Mouse (Mus musculus) midbrain, embryonic 10.5 days (tissue): ENCODE data around the gene Ghdc. TPM values are rescaled to one million over a fixed set of nuclear protein-coding genes. Genes with fewer than 3 reads are reported as not detected.

Experiments
- DNase-seq: peaks from one replicate; pipeline ENCODE4 v3.0.0-alpha.2; 2017; ENCODE audit warnings: low spot score
- H3K27ac ChIP-seq: fragments of 300-500 bp; sonication (generic); replicated peaks from 2 replicates; pipeline ENCODE4 v1.5.1; 2016; ENCODE audit warnings: mild to moderate bottlenecking
- H3K27me3 ChIP-seq: fragments of 300-500 bp; sonication (generic); 2 replicates; pipeline ENCODE4 v1.6.1; 2016; ENCODE audit warnings: low read depth, mild to moderate bottlenecking; ENCODE audit not compliant: poor library complexity, severe bottlenecking
- H3K36me3 ChIP-seq: fragments of 300-500 bp; sonication (generic); 2 replicates; pipeline ENCODE4 v1.6.1; 2016; ENCODE audit warnings: mild to moderate bottlenecking, moderate library complexity
- H3K4me1 ChIP-seq: fragments of 300-500 bp; sonication (generic); 2 replicates; pipeline ENCODE4 v1.6.1; 2016
- H3K4me3 ChIP-seq: fragments of 300-500 bp; sonication (generic); 2 replicates; pipeline ENCODE4 v1.5.1; 2016; ENCODE audit warnings: mild to moderate bottlenecking, moderate library complexity
- H3K9me3 ChIP-seq: fragments of 300-500 bp; sonication (generic); replicated peaks from 2 replicates; pipeline ENCODE4 v1.6.1; 2016; ENCODE audit warnings: mild to moderate bottlenecking
- WGBS: fragments of 180-500 bp; shearing (Covaris S2); methylation state at CpG from one replicate; pipeline ENCODE4 v1.1.7; 2016; 5-methylcytosine and 5-hydroxymethylcytosine counted together
- polyA plus RNA-seq: library from polyadenylated mRNA; unstranded; fragments of >200 nt; fragmentation: Nextera tagmentation; extraction: Ambion mirVana; gene quantifications from 2 replicates; pipeline ENCODE4 v1.2.1, GENCODE M21; 2016

Ghdc gene
- polyA plus RNA-seq, 1 experiment from 2014 or later: 3.9 TPM

DNA sequence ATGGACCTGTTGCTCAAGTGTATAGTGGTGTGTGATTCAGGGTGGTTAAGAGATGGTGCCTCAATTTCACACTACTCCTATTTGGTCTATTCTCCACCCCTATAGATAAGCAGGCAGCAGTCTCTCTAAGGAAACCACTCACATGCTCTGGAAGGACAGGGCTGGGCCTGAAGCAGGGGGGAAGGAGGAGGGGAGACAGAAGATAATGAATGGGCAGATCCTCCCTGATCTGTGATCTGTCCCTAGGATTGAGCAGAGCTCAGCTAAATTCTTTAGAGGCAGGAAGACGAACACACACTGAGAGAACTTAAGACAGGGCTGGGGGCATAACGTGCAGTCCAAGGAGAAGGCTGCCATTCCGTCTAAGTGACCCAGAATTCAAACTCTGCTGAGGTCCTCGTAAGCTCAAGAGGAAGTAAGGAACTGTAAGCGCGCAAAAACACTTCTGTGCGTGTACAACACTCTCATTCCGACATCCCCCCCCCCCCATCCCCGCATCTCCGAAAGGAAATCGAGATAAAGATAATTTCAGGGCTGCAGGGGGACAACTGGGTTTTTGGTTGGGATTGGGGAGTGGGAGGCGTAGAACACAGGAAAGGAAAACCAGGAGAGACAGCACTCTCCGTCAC lies 33.5 kb downstream of the Ghdc start:
- Histone ChIP-seq H3K9me3 (no peaks in the 10 kb centered on the region), H3K27ac (peak overlapping the region; percentile 90), H3K27me3 (no peaks in the 10 kb centered on the region), H3K36me3 (peaks cover 28% of the 10 kb centered on the region), H3K4me1 (peaks cover 29% of the 10 kb centered on the region), H3K4me3 (peak overlapping the region; percentile 98)
- 4% methylated on average over 13 of the region's 13 CpGs for WGBS
- DNase-seq: no peak

DNA sequence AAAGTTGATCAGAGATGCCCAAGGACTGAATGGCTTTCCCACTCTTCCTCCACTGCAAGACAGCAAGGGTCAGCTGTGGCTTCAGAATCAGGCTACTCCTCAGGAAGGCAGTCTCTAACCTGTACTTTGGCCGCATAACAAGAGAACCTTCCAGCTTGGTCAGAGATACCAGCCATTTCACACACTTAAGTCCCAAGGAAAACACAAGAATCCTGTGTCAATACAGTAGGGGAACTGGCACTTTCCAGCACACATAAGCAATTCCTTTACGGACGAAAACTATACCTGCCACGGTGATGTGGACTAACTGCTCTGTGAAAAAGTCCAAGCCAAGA lies 34.0 kb downstream of the Ghdc start:
- WGBS: 82% methylated on average over 4 of the region's 4 CpGs
- peak overlapping the region; percentile 98 for H3K4me3 ChIP-seq
- H3K9me3 ChIP-seq: no peaks in the 10 kb centered on the region

DNA sequence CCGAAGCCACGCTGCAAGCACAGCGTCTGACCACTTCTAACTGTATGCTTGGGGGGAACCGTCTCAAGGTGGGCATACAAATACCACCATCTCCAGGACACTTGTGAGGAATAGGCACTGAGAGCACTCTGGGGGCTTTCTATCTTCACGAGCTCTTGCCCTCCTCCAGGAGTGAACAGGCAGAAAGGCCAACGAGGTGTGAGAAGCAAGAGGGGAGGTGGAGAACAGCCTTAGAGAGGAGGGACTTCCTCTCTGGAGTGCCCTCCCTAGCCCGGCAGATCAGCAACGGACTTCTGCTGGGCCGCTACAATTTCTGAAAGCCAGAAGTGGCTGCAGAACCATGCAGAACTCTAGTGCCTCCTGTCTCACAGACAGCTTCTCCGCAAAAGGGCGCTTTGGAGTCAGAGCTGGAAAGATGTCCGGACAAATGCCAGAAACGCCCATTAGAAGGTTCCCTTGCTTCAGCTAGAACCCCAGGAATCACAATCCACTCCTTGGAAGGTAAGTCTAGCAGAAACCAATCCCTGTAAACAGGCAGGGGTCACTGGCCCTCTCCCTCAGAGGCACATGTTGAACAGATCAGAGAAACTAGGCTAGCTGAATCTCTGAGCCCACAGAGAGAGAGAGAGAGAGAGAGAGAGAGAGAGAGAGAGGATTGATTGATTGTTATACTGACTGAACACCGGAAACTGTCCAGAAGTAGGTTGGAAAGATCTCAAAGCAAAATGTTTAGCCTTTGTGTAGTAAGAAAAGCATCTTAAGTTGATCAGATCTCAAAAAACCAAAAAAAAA lies 34.6 kb downstream of the Ghdc start:
- Histone ChIP-seq H3K4me1 (peaks cover 29% of the 10 kb centered on the region), H3K27ac (no peak overlapping the region), H3K9me3 (no peaks in the 10 kb centered on the region), H3K4me3 (peak overlapping the region; percentile 98; the same call in 1 of the 2 replicates), H3K27me3 (no peaks in the 10 kb centered on the region), H3K36me3 (peaks cover 35% of the 10 kb centered on the region)
- 86% methylated on average over 14 of the region's 14 CpGs for WGBS
- DNase-seq: no peak

More for the DNA sequence above, 34.0 kb downstream of the Ghdc start:
- no peak for DNase-seq
- peaks cover 33% of the 10 kb centered on the region for H3K36me3 ChIP-seq
- H3K27ac ChIP-seq: no peak overlapping the region
- no peaks in the 10 kb centered on the region for H3K27me3 ChIP-seq
- peaks cover 29% of the 10 kb centered on the region for H3K4me1 ChIP-seq

DNA sequence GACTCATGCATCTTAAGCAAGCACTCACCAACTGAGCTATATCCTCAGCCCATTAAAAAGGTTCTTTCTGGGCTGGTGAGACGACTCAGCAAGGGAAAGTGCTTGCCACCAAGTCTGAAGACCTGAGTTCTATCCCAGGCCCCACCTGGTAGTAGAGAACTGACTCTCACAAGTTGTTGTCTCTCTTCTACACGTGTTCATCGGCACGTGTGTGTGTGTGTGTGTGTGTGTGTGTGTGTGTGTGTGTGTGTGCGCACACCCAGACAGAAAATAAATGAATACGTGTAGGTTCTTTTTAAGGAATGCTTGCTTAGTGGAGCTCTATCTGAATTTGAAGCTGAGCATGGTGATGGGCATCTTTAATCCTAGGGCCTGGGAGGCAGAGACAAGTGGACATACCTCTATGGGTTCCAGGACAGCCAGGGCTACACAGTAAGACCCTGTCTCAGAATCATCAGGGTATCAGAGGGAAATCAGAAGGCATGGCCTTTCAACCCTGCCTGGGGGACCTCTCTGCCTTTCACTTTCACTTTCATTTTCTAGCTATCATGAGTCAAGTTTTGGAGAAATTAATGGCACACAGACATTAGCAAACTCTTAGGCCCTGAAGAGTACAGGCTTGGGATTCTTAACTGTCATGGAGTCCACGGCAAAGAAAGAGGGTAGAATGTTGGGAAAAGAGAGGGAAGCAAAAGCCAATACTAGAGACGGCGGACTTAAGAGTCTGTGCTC lies 35.5 kb downstream of the Ghdc start:
- no peak overlapping the region for H3K27ac ChIP-seq
- no peaks in the 10 kb centered on the region for H3K27me3 ChIP-seq
- WGBS: 92% methylated on average over 9 of the region's 9 CpGs
- no peak for DNase-seq
- peak overlapping the region; percentile 98; the same call in 1 of the 2 replicates for H3K4me3 ChIP-seq
- H3K36me3 ChIP-seq: peaks cover 35% of the 10 kb centered on the region
- peaks cover 29% of the 10 kb centered on the region for H3K4me1 ChIP-seq
- H3K9me3 ChIP-seq: no peaks in the 10 kb centered on the region

DNA sequence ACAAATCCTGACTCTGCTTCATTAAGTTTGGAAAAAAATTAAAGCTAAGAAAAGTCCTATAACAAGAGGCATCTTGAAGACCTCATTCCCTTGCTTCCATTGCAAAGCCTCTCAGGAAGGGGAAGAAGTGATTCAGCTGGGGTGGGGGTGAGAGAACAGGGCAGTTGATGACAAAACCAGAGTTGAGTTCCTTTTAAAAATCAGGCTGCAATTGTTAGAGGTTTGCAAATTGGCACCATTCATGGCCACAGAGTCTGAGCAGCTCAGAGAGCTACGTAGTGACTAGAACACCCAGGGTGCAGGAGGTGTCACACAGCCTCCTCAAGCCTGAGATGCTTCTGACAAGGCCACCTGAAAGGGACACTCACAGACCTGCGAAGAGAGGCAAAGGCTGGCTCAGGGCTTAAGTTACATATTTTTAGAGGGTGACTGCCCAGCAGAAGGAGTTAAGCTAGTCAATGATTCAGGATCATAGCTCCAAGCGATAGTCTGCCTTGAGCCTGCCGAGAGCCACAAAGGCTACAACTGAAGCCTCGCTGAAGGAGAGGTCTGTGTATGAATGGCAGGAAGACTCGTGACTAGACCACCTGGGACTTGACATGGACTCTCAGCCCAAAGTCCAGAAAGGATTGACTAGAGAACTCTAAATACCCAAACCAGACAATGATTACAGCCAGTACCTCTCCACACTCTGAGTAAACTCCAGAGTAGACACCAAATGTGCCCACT lies 40.1 kb downstream of the Ghdc start:
- Histone ChIP-seq H3K27me3 (no peaks in the 10 kb centered on the region), H3K36me3 (peaks cover 61% of the 10 kb centered on the region), H3K4me3 (no peak overlapping the region), H3K9me3 (no peaks in the 10 kb centered on the region), H3K27ac (no peak overlapping the region), H3K4me1 (peaks cover 2% of the 10 kb centered on the region; the same call in 1 of the 2 replicates)
- WGBS: 90% methylated on average over 6 of the region's 6 CpGs
- DNase-seq: no peak

DNA sequence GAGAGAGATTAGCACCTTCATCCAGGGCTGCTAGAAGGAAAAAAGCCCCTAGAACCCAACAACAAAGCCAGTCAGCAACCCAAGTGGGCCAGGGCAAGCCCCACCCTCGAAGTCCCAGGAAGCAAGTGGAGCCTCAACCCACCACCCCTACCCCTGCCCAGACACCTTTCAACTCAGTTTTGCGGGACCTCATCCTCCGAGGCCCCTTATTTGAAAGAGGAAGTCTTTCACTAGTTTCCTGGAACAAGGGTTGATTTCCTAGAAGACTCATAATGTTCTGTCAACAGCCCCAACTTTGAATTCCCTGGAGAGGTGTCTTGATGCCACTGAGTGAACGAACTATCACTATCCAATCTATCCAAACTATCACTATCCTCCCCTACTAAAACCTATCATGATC lies 40.8 kb downstream of the Ghdc start:
- no peak for DNase-seq
- Histone ChIP-seq H3K4me1 (no peaks in the 10 kb centered on the region), H3K4me3 (no peak overlapping the region), H3K27me3 (no peaks in the 10 kb centered on the region), H3K9me3 (no peaks in the 10 kb centered on the region), H3K36me3 (peaks cover 57% of the 10 kb centered on the region), H3K27ac (no peak overlapping the region)
- WGBS: 87% methylated on average over 4 of the region's 4 CpGs

DNA sequence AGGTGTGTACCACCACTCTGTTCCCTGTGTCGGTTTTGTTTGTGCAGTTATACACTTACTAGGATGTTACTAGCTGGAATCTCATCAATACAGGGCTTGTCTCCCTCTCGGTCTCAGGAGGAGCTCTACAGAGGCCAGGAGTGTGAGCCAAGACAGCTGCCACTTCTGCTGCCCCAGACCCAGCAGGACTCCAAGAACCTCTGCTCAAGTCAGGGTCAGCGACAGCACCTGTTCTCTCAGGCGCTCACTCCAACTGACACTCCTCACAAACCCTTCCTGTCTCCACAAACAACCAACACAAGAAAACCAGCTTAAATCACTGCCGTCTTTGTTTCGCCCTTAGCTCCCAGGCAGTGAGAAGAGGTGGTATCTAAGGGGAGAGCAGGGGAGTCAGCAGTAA lies 42.2 kb downstream of the Ghdc start:
- 87% methylated on average over 6 of the region's 6 CpGs for WGBS
- Histone ChIP-seq H3K36me3 (peaks cover 51% of the 10 kb centered on the region), H3K27ac (no peak overlapping the region), H3K4me1 (peaks cover 3% of the 10 kb centered on the region; the same call in 1 of the 2 replicates), H3K4me3 (no peak overlapping the region), H3K27me3 (no peaks in the 10 kb centered on the region), H3K9me3 (no peaks in the 10 kb centered on the region)
- DNase-seq: no peak

DNA sequence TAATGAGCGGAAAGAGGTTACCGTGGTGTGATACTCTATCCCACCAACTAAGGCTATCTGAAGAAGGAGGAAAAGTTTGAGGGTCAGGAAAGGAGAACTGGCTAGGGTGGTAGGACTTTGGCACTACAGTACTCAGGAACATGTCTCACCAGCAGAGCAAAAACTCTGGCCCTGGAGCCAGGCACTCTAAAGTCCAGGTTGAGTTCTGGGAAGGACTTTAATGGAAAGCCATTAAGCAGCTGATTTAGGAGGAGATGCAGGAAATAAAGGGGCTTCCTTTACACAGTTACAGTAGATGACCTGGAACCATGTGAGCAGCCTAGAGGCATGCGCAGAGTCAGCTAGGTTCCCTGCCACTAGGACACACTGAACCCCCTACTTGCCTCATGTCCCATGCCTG lies 43.6 kb downstream of the Ghdc start:
- Histone ChIP-seq H3K4me1 (peaks cover 9% of the 10 kb centered on the region), H3K4me3 (no peak overlapping the region)
- WGBS: 99% methylated on average over 3 of the region's 3 CpGs

DNA sequence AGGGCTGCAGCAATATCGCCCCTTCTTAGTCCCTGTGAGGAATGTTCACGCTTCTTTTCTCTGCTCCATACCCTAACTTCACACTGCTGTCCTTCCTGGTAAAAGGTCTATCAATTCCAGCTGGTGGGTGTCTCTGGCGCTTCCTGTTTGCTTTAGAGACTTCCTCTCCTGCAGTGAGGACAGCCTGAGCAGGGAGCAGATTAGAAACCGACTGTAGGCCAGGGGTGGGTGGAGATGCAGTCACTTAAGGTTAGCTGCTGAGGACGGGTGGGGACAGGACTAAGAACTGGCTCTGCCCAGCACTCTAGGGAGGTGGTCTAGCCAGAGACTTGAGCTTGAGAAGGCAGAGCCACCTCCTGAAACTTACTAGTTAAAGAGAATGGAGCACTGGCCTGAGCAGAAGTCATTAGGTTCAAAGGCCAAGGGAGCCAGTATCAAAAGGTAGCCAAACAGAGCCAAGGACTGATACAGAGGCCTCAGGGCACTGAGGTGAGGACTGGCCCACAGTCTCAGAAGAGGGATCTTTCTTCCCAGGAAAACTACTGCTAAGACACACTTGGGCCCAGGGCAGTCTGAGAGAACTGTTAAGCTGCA lies 45.7 kb downstream of the Ghdc start:
- no peaks in the 10 kb centered on the region for H3K27me3 ChIP-seq
- DNase-seq: no peak
- no peaks in the 10 kb centered on the region for H3K9me3 ChIP-seq
- peaks cover 32% of the 10 kb centered on the region for H3K36me3 ChIP-seq
- 0 out of 2 replicates have a peak overlapping the region, but pooled peaks have one; percentile 18 for H3K27ac ChIP-seq
- no peak overlapping the region for H3K4me3 ChIP-seq
- 61% methylated on average over 5 of the region's 5 CpGs for WGBS
- H3K4me1 ChIP-seq: peaks cover 27% of the 10 kb centered on the region

More for the DNA sequence above, 43.6 kb downstream of the Ghdc start:
- H3K36me3 ChIP-seq: peaks cover 38% of the 10 kb centered on the region
- H3K27ac ChIP-seq: no peak overlapping the region
- DNase-seq: no peak
- no peaks in the 10 kb centered on the region for H3K27me3 ChIP-seq
- H3K9me3 ChIP-seq: no peaks in the 10 kb centered on the region

DNA sequence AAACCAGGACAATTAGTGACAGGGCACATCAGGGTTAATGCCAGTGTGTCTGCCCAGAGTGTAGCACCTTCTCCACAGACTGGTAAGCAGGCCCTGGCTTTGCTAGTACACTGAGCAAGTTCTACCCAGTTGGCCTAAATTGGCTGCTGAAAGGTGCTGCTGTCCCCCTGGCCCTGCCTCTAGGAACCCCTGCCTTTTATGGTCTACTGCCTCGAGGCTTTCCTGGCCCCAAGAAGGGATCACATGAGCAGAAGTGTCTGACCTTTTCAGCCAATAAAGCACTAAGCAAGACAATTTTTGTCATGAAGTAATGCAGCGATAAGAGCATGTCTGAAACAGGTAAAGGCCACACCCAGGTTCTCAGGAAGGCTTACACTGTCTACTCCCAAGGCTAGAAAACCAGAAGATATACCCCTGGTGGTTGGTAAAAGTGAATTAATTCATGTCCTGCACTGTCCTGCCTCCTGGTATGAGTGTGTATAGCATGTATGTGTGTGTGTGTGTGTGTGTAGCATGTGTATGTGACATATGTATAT lies 48.2 kb downstream of the Ghdc start:
- Histone ChIP-seq H3K4me1 (peaks cover 27% of the 10 kb centered on the region), H3K4me3 (no peak overlapping the region), H3K27ac (no peak overlapping the region), H3K9me3 (no peaks in the 10 kb centered on the region), H3K36me3 (peaks cover 33% of the 10 kb centered on the region), H3K27me3 (no peaks in the 10 kb centered on the region)
- no peak for DNase-seq
- WGBS: 65% methylated on average over 2 of the region's 2 CpGs

DNA sequence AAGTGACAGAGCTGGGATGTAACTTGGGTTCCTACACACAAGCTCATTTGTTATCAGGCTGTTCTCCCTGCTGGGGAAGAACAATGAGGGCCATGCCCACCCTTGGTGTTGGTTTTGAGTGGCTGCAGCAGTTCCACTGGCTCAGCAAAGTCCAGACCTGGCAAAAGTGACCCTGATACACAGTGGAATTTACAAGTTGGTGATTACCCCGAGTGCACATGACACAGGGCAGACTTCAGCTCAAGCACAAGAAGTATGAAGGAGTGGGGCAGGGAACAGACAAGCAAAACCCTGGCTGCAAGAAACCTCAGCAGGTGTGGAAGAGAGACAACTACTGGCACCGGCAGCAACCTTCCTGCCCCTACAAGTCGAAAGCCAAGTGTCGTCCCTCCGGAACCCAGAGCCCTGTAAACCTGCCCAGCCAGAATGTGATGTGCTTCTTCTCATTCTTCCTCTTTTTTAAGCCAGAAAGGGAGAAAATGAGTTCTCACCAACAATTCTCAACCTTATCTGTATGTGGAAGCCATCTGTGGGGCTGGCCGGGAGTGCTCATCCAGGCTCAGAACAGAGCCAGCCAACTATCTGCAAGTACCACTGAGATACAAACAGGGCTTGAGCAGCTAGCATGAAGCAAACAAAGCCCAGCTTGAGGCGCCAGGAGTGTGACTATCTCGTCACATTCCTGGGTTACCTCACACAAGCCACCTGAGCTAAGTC lies 48.8 kb downstream of the Ghdc start:
- Histone ChIP-seq H3K4me3 (no peak overlapping the region), H3K27ac (peak overlapping the region; percentile 6; the same call in 1 of the 2 replicates), H3K36me3 (peaks cover 35% of the 10 kb centered on the region), H3K9me3 (no peaks in the 10 kb centered on the region), H3K27me3 (no peaks in the 10 kb centered on the region), H3K4me1 (peaks cover 27% of the 10 kb centered on the region)
- DNase-seq: no peak
- WGBS: 71% methylated on average over 8 of the region's 8 CpGs
